Mouse (Mus musculus): ENCODE results near the gene Igfals. TPM values are rescaled to one million over a fixed set of nuclear protein-coding genes. Genes with fewer than 3 reads are reported as not detected.
A peak's percentile ranks its signal among the peaks of the same experiment; 100 is the strongest.

The Igfals gene
- polyA plus RNA-seq, 1 experiment, result not detected

DNA sequence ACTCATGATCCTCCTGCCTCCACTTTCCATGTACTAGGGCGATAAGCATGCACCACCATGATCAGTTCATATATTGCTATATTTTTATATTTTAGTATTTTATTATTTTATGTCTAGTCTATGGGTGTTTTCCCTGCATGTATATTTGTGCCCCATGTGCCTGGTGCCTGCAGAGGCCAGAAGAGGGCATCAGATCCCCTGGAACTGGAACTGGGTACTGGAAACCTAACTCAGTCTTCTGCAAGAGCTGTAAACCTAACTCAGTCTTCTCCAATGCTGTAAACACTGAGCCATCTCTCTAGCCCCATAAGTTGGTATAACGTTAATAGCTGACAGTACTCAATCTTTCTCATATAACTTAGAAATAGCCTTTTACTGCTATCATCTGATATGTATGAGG, 23.2 kb upstream of the Igfals start:
- 67% methylated on average over 2 of the region's 2 CpGs for WGBS
- TF ChIP-seq CTCF (IDR thresholded peaks at IDR 0.05; ENCODE audit: control insufficient read depth, insufficient read depth, low read length), result peak; percentile 48; the same call in 1 of the 2 replicates
- TF ChIP-seq POLR2A (IDR thresholded peaks at IDR 0.05; ENCODE audit: borderline replicate concordance, control insufficient read depth, low read depth, low read length), result no peak
- no peak overlapping the region for H3K27ac ChIP-seq (ENCODE audit: control insufficient read depth, insufficient read depth, low read depth, low read length, poor library complexity)
- H3K4me1 ChIP-seq (ENCODE audit: control insufficient read depth, insufficient read depth, low read length), result no peaks in the 10 kb centered on the region; the same call in 1 of the 2 replicates
- no peak overlapping the region for H3K4me3 ChIP-seq (replicated peaks; ENCODE audit: control insufficient read depth, low read depth, low read length)

DNA sequence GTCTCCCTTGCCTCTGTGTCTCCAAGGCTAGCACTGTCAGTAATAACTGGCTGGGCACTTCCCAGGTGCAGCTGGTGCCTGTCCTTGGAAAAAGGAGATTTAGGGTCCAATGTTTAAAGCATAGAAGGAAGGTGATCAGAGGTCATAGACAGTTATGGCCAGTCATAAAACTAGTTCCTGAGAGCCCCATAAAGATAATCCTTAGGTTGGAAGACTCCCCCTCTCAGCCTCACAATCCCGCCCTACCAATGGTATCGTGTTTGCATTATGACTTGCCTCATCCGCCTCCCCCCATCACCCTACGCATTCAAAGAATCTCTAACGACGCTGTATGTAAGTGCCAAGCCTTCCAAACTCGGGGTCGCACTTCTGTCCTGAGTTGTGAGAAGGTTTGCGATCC, 21.3 kb upstream of the Igfals start:
- Histone ChIP-seq H3K4me3 (replicated peaks; ENCODE audit: control insufficient read depth, low read depth, low read length) (no peak overlapping the region), H3K27ac (ENCODE audit: control insufficient read depth, insufficient read depth, low read depth, low read length, poor library complexity) (no peak overlapping the region), H3K4me1 (ENCODE audit: control insufficient read depth, insufficient read depth, low read length) (no peaks in the 10 kb centered on the region; the same call in 1 of the 2 replicates)
- WGBS, result 82% methylated on average over 9 of the region's 9 CpGs
- TF ChIP-seq POLR2A (IDR thresholded peaks at IDR 0.05; ENCODE audit: borderline replicate concordance, control insufficient read depth, low read depth, low read length), result no peak
- no peak for TF ChIP-seq CTCF (IDR thresholded peaks at IDR 0.05; ENCODE audit: control insufficient read depth, insufficient read depth, low read length)

- Histone ChIP-seq H3K4me1 (ENCODE audit: control insufficient read depth, insufficient read depth, low read length) (no peaks in the 10 kb centered on the region; the same call in 1 of the 2 replicates), H3K4me3 (replicated peaks; ENCODE audit: control insufficient read depth, low read depth, low read length) (peak overlapping the region; percentile 48), H3K27ac (ENCODE audit: control insufficient read depth, insufficient read depth, low read depth, low read length, poor library complexity) (no peak overlapping the region)
- TF ChIP-seq POLR2A (IDR thresholded peaks at IDR 0.05; ENCODE audit: borderline replicate concordance, control insufficient read depth, low read depth, low read length) (no peak), CTCF (IDR thresholded peaks at IDR 0.05; ENCODE audit: control insufficient read depth, insufficient read depth, low read length) (no peak)
- 79% methylated on average over 1 of the region's 1 CpGs for WGBS
Measured at GRCm38 (mm10) chr17:24847386-24847785, 18.4 kb upstream of the Igfals start.

- TF ChIP-seq CTCF (IDR thresholded peaks at IDR 0.05; ENCODE audit: control insufficient read depth, insufficient read depth, low read length) (no peak), POLR2A (IDR thresholded peaks at IDR 0.05; ENCODE audit: borderline replicate concordance, control insufficient read depth, low read depth, low read length) (no peak)
- Histone ChIP-seq H3K27ac (ENCODE audit: control insufficient read depth, insufficient read depth, low read depth, low read length, poor library complexity) (peak overlapping the region; percentile 79), H3K4me1 (ENCODE audit: control insufficient read depth, insufficient read depth, low read length) (no peaks in the 10 kb centered on the region; the same call in 1 of the 2 replicates), H3K4me3 (replicated peaks; ENCODE audit: control insufficient read depth, low read depth, low read length) (peak overlapping the region; percentile 76)
Measured at GRCm38 (mm10) chr17:24848600-24849031, 17.2 kb upstream of the Igfals start.

DNA sequence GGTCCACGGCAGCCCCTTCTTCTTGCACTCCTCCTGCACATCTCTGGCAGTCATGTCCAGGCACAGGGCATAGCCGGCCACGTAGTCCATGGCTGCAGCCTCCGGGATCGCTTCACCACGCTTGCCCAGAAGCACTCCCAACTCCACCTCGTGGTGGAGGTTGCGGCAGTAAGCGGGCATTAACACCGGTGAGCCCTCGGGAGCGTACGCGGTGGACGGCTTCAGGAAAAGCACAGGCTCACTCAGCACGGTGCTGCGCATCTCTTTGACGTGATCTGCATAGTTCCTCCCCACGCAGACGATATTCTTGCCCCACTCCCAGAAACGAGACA, 16.1 kb upstream of the Igfals start:
- under 1% methylated on average over 21 of the region's 21 CpGs for WGBS
- TF ChIP-seq CTCF (IDR thresholded peaks at IDR 0.05; ENCODE audit: control insufficient read depth, insufficient read depth, low read length) (peak; percentile 32; the same call in 1 of the 2 replicates), POLR2A (IDR thresholded peaks at IDR 0.05; ENCODE audit: borderline replicate concordance, control insufficient read depth, low read depth, low read length) (no peak; the same call in 1 of the 2 replicates)
- Histone ChIP-seq H3K4me1 (ENCODE audit: control insufficient read depth, insufficient read depth, low read length) (no peaks in the 10 kb centered on the region; the same call in 1 of the 2 replicates), H3K27ac (ENCODE audit: control insufficient read depth, insufficient read depth, low read depth, low read length, poor library complexity) (peak overlapping the region; percentile 96), H3K4me3 (replicated peaks; ENCODE audit: control insufficient read depth, low read depth, low read length) (peak overlapping the region; percentile 93)

DNA sequence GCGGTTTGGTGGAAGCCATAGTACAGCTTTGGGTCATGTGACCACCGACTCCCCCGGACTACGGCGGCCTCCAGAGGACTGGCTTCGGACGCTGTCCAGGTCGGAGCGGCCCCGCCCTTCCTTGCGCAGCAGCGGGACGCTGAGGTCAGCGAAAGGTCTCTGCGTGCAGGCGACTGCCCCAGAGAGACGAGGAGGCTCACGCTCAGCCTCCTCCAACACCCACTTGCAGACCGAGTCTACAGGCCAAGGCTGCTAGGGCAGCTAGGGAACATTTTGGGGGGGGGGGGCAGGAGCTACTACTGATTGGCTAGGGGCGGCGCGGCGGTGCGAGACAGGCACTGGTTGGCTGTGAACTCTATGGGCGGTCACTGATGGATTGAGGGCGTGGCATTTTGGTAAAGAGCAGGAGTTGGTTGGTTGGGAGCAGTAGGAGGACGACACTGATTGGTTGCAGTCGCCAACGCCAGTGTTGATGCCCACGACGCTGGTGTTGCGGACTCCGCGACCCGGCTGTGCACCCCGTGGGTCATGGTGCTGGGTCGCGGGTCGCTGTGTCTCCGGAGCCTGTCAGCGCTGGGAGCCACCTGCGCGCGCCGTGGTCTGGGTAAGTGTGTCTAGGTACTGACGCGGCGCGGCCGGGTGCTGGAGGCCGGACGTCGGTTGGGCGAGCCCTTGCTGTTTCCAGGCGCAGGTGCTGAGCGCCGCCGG, 15.6 kb upstream of the Igfals start, which contains the start of gene Fahd1:
TSS of gene Fahd1 (minus strand) at position 300 of the 708 bp plus-strand sequence.
- Histone ChIP-seq H3K4me3 (replicated peaks; ENCODE audit: control insufficient read depth, low read depth, low read length) (peak within 1 kb of the TSS; percentile 93), H3K27ac (ENCODE audit: control insufficient read depth, insufficient read depth, low read depth, low read length, poor library complexity) (peak within 1 kb of the TSS; percentile 96), H3K4me1 (ENCODE audit: control insufficient read depth, insufficient read depth, low read length) (no peaks in the 10 kb centered on the region; the same call in 1 of the 2 replicates)
- TF ChIP-seq POLR2A (IDR thresholded peaks at IDR 0.05; ENCODE audit: borderline replicate concordance, control insufficient read depth, low read depth, low read length) (peak; percentile 91), CTCF (IDR thresholded peaks at IDR 0.05; ENCODE audit: control insufficient read depth, insufficient read depth, low read length) (no peak)
- under 1% methylated on average over 58 of the region's 58 CpGs for WGBS

DNA sequence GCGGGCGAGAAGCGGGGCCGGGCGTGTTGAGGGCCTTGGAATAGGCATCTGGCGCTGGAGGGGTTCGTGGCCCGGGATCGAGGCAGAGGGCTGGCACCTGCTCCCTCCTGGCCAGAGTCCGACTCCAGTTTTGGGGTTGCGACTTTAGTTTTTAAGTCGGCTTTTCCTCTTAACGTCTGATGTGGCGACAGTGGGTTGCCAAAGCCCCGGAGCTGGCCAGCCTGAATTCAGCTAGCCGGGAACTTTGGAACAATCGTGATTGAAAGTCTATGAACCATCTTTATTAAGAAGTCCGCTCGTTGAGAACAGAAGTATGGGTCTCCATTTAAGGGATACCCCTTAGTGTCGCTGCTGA, 15.0 kb upstream of the Igfals start:
- under 1% methylated on average over 20 of the region's 20 CpGs for WGBS
- H3K4me3 ChIP-seq (replicated peaks; ENCODE audit: control insufficient read depth, low read depth, low read length), result peak overlapping the region; percentile 88
- H3K4me1 ChIP-seq (ENCODE audit: control insufficient read depth, insufficient read depth, low read length), result no peaks in the 10 kb centered on the region; the same call in 1 of the 2 replicates
- peak overlapping the region; percentile 96 for H3K27ac ChIP-seq (ENCODE audit: control insufficient read depth, insufficient read depth, low read depth, low read length, poor library complexity)
- TF ChIP-seq CTCF (IDR thresholded peaks at IDR 0.05; ENCODE audit: control insufficient read depth, insufficient read depth, low read length) (no peak), POLR2A (IDR thresholded peaks at IDR 0.05; ENCODE audit: borderline replicate concordance, control insufficient read depth, low read depth, low read length) (no peak)

GRCm38 (mm10) chr17:24851381-24852125, 14.2 kb upstream of the Igfals start:
- Histone ChIP-seq H3K27ac (ENCODE audit: control insufficient read depth, insufficient read depth, low read depth, low read length, poor library complexity) (no peak overlapping the region; the same call in none of the 2 replicates), H3K4me1 (ENCODE audit: control insufficient read depth, insufficient read depth, low read length) (no peaks in the 10 kb centered on the region; the same call in 1 of the 2 replicates), H3K4me3 (replicated peaks; ENCODE audit: control insufficient read depth, low read depth, low read length) (peak overlapping the region; percentile 88)
- 70% methylated on average over 10 of the region's 10 CpGs for WGBS
- TF ChIP-seq POLR2A (IDR thresholded peaks at IDR 0.05; ENCODE audit: borderline replicate concordance, control insufficient read depth, low read depth, low read length) (no peak), CTCF (IDR thresholded peaks at IDR 0.05; ENCODE audit: control insufficient read depth, insufficient read depth, low read length) (no peak)

Measured in bone marrow, adult 2 months (tissue).